Mouse (Mus musculus) hindbrain, embryonic 16.5 days (tissue): ENCODE measurements around the gene Vmn1r85. TPM values are rescaled to one million over a fixed set of nuclear protein-coding genes. Genes with fewer than 3 reads are reported as not detected.

Source experiments
- ATAC-seq: fragments of 200-750 bp; cut with Nextera tagmentation; 2 replicates; pipeline ENCODE4 v1.8.0; 2017; ENCODE audit warnings: moderate TSS enrichment, moderate library complexity
- H3K27ac ChIP-seq: fragments of 300-500 bp; sonication (generic); 2 replicates; pipeline ENCODE4 v1.5.1; 2014; ENCODE audit warnings: low read depth, mild to moderate bottlenecking, control low read depth, low read length, moderate library complexity
- H3K27me3 ChIP-seq: fragments of 300-500 bp; sonication (generic); replicated peaks from 2 replicates; pipeline ENCODE4 v1.6.1; 2014; ENCODE audit warnings: low read length; ENCODE audit not compliant: control insufficient read depth, insufficient read depth
- H3K36me3 ChIP-seq: fragments of 300-500 bp; sonication (generic); 2 replicates; pipeline ENCODE4 v1.6.1; 2014; ENCODE audit warnings: mild to moderate bottlenecking, low read length, moderate library complexity, mixed read lengths; ENCODE audit not compliant: control insufficient read depth, insufficient read depth
- H3K4me1 ChIP-seq: fragments of 300-500 bp; sonication (generic); 2 replicates; pipeline ENCODE4 v1.6.1; 2014; ENCODE audit warnings: low read depth, low read length; ENCODE audit not compliant: control insufficient read depth, insufficient read depth
- H3K4me2 ChIP-seq: fragments of 300-500 bp; sonication (generic); 2 replicates; pipeline ENCODE4 v1.6.1; 2014; ENCODE audit warnings: mild to moderate bottlenecking, low read length, control low read depth, moderate library complexity
- H3K4me3 ChIP-seq: fragments of 300-500 bp; sonication (generic); 2 replicates; pipeline ENCODE4 v1.5.1; 2014; ENCODE audit warnings: mild to moderate bottlenecking, low read length, control low read depth, moderate library complexity
- H3K9ac ChIP-seq: fragments of 300-500 bp; sonication (generic); 2 replicates; pipeline ENCODE4 v1.6.1; 2014; ENCODE audit warnings: low read depth, mild to moderate bottlenecking, control low read depth, low read length, moderate library complexity
- H3K9me3 ChIP-seq: fragments of 300-500 bp; sonication (generic); 2 replicates; pipeline ENCODE4 v1.6.1; 2014; ENCODE audit warnings: mild to moderate bottlenecking, low read length, moderate library complexity; ENCODE audit not compliant: control insufficient read depth
- WGBS: fragments of 180-500 bp; shearing (Covaris S2); extraction: QIAGEN DNeasy Blood & Tissue Kit; methylation state at CpG from one replicate; pipeline ENCODE4 v1.1.7; 2014; 5-methylcytosine and 5-hydroxymethylcytosine counted together
- polyA plus RNA-seq: library from polyadenylated mRNA; unstranded; fragments of >200 nt; fragmentation: Nextera tagmentation; extraction: Ambion mirVana; gene quantifications from 2 replicates; pipeline ENCODE4 v1.2.1, GENCODE M21; 2015

Vmn1r85 gene
- polyA plus RNA-seq, 1 experiment from 2014 or later, result 0.34 TPM

DNA sequence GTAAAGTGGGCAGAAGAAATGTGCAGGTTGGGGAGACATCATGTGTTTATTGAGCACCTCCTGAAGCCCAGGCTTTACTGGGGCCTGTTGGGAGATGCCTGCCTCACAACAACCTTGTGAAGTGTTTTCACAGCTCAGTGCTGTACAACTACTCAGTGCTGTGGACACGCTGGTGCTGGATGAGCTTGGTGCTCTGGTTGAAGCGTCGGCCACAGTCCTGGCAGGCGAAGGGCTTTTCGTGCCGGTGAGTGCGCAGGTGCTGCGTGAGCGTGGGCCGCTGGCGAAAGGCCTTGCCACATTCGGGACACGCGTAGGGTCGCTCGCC is 51.9 kb downstream of the Vmn1r85 start:
- Histone ChIP-seq H3K27ac (peak overlapping the region; percentile 76; the same call in 1 of the 2 replicates), H3K36me3 (no peaks in the 10 kb centered on the region), H3K4me1 (peaks cover 18% of the 10 kb centered on the region), H3K27me3 (peaks cover 18% of the 10 kb centered on the region), H3K9ac (peak overlapping the region; percentile 83), H3K4me2 (peak overlapping the region; percentile 81), H3K4me3 (peak overlapping the region; percentile 48), H3K9me3 (no peaks in the 10 kb centered on the region)
- 30% methylated on average over 16 of the region's 16 CpGs for WGBS
- ATAC-seq, result no peak

DNA sequence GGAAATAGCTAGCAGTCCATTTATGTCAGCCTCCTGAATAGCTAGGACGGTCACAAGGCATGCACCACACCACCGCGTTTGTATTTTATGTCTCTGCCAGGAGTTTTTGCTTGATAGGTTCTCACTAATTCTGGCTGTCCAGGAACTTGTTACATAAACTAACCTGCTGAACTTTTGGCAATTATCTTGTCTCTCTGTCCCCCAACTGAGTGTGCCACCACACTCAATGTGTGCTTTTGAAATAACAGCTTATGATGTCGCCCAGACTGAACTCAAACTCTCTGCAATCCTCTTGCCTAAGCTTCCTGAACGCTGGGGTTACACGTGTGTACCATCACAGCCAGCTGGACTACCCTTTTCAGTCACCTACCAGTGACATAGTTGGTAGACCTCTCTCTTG is 52.5 kb downstream of the Vmn1r85 start:
- Histone ChIP-seq H3K27ac (no peak overlapping the region), H3K27me3 (peaks cover 18% of the 10 kb centered on the region), H3K36me3 (no peaks in the 10 kb centered on the region), H3K9ac (no peak overlapping the region), H3K4me1 (peaks cover 18% of the 10 kb centered on the region), H3K9me3 (no peaks in the 10 kb centered on the region), H3K4me3 (no peak overlapping the region), H3K4me2 (no peak overlapping the region)
- 81% methylated on average over 6 of the region's 6 CpGs for WGBS
- no peak for ATAC-seq

DNA sequence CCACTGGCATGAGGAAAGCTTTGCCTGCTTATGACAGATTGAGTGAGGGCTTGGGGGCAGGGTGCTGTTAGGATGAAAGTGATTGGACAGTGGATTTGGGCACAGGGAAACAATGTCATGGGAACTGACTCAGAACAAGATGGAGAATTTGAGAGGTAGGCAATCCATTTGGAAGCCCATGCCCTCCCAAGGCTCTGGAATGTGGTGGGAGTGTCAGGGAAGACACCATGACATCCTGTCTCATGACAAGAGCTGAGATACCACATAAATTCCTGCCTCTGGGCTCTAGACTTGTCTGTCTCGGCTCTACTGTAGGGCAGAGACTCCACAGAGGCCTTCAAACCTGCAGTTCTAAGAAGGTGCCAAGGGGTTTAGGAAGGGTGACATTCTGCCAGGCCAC is 53.7 kb downstream of the Vmn1r85 start:
- Histone ChIP-seq H3K27ac (no peak overlapping the region), H3K4me1 (peaks cover 26% of the 10 kb centered on the region), H3K9ac (no peak overlapping the region), H3K4me2 (no peak overlapping the region), H3K9me3 (no peaks in the 10 kb centered on the region), H3K36me3 (peaks cover 2% of the 10 kb centered on the region), H3K4me3 (no peak overlapping the region), H3K27me3 (peaks cover 18% of the 10 kb centered on the region)
- WGBS, result 100% methylated on average over 1 of the region's 1 CpGs
- ATAC-seq, result no peak

DNA sequence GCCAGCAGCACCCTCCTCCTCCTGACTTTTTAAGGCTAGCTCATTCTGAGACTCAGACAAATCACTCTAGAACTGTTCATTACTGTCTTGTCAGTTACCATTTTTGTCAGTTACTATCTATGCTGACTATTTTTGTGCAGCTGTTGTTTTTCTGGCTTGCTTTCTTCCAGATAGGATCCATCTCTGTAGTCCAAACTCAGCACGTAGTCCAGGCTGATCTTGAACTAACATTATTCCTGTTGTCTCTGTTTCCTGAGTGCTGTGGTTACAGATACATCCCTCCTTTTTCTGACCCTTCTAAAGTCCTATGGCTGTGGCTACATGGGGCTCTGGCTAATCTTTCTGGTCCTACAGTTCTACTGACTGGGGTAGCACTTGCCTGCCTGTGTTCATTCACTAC is 55.8 kb downstream of the Vmn1r85 start:
- peak overlapping the region; percentile 96 for H3K9ac ChIP-seq
- no peak overlapping the region for H3K27ac ChIP-seq
- H3K4me2 ChIP-seq, result peak overlapping the region; percentile 83
- WGBS, result 91% methylated on average over 1 of the region's 1 CpGs
- peaks cover 8% of the 10 kb centered on the region for H3K27me3 ChIP-seq
- H3K4me1 ChIP-seq, result peaks cover 30% of the 10 kb centered on the region
- ATAC-seq, result no peak
- no peaks in the 10 kb centered on the region for H3K9me3 ChIP-seq
- H3K4me3 ChIP-seq, result no peak overlapping the region
- H3K36me3 ChIP-seq, result peaks cover 16% of the 10 kb centered on the region

DNA sequence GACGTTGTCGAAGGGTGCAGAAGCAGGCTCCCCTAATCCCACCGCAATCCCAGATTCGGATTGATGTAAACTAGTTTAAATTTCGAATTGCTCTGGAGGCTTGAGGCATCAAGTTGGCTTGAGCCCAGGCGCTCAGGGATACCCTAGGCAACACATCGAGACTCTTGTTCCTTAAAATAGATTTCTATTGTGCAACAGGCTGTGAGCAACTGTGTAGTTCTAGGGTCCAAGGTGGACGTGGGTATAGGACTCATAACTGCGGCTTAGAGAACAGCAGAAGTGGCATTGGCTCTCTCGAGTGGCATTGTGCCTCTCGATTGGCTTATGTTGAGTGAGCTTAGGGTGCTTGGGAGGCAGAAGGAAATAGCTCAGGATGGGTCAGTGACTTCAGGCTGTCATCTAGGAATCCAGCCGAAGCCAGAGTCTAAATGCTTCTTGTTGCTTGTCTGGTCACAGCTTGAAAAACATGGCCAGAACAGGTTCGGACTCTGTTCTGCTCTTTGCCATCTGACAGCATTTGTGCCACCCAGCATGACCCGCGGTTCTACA is 56.3 kb downstream of the Vmn1r85 start:
- ATAC-seq, result no peak
- Histone ChIP-seq H3K9me3 (no peaks in the 10 kb centered on the region), H3K9ac (peak overlapping the region; percentile 96), H3K4me2 (peak overlapping the region; percentile 83), H3K36me3 (peaks cover 16% of the 10 kb centered on the region), H3K4me1 (peaks cover 31% of the 10 kb centered on the region), H3K4me3 (peak overlapping the region; percentile 77), H3K27me3 (peaks cover 8% of the 10 kb centered on the region), H3K27ac (peak overlapping the region; percentile 100)
- WGBS, result 20% methylated on average over 15 of the region's 15 CpGs

DNA sequence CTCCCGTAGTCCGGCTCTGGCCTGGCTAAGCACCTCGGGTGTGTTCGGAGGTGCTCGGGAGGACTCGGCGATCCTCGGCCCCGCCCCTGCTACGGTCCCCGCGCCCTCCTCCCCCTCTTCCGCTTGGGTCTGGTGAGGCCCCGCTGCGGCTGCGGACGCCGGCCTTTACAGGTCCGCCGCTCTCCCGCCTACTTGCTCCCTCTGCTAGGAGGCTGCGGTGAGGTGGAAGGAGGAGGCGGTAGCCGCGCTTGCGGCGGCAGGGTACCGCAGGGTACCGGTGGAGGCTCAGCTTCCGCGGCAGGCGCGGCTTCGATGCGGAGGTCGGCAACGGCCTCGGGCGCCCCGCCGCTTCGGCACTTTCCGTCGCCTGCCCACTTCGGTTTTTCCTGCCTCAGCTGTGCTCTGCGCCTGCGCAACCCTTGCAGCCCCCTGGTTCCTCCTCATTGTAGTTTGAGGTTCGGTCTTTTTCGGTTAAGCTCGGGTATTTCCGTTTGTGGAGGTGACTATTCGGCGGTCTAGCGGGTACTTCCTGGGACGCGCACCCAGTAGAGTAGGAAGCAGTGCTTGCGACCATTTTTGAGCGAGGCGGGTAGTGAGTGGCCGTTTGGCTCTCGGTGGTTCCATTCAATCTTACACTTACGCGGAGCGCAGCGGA is 56.9 kb downstream of the Vmn1r85 start, which contains the start of gene Ube2m:
Gene Ube2m, minus strand, starts transcription at position 375 of the 655 bp plus-strand sequence.
- H3K36me3 ChIP-seq, result peaks cover 16% of the 10 kb centered on the region
- H3K4me1 ChIP-seq, result peaks cover 33% of the 10 kb centered on the region
- peak within 1 kb of the TSS; percentile 92 for H3K4me2 ChIP-seq
- H3K27ac ChIP-seq, result peak within 1 kb of the TSS; percentile 100
- under 1% methylated on average over 47 of the region's 65 CpGs for WGBS
- peak within 1 kb of the TSS; percentile 77 for H3K4me3 ChIP-seq
- ATAC-seq, result peak; percentile 90
- H3K27me3 ChIP-seq, result peaks cover 6% of the 10 kb centered on the region
- H3K9ac ChIP-seq, result peak within 1 kb of the TSS; percentile 96
- H3K9me3 ChIP-seq, result no peaks in the 10 kb centered on the region

DNA sequence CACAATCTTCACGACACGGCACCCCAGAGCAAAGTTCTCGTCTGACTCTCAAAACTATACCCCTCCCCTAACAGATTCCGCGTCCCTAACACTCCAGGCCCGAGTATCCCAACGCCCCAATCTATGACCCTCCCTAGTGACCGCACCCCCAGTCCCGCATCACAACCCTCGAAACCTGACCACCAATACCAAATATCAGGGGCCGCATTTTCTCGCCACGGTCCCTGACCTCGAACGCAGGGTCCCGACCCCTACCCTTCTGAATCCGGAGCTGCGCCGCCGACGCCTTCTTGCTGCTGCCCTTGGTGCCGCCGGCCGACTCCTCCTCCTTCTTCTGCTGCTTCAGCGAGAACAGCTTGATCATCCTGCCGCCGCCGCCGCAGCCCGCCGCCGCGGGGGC is 57.6 kb downstream of the Vmn1r85 start:
- Histone ChIP-seq H3K4me1 (peaks cover 33% of the 10 kb centered on the region), H3K4me2 (peak overlapping the region; percentile 92), H3K4me3 (peak overlapping the region; percentile 77), H3K27ac (peak overlapping the region; percentile 100), H3K27me3 (peaks cover 2% of the 10 kb centered on the region; the same call in 1 of the 2 replicates), H3K9me3 (no peaks in the 10 kb centered on the region), H3K9ac (peak overlapping the region; percentile 96), H3K36me3 (peaks cover 21% of the 10 kb centered on the region)
- no peak for ATAC-seq
- WGBS, result 0% methylated on average over 28 of the region's 33 CpGs

DNA sequence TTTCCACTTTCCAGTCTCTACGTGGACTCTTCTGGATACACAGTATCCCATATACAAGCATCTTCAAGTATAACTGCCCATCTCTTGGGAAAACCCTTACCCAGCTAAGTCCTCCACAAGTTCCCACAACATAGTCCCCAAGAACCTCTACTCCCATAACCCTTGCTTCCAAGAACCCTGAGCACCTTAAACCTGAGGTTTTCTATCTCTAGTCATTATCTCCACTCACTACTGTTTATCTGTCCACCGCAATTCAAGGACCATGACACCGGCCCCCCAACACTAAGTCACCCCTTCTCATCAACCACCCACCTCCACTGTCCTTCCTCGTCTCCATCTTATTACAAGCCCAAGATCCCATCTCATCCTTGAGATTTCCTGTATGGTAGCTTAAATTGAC is 58.2 kb downstream of the Vmn1r85 start:
- Histone ChIP-seq H3K4me1 (peaks cover 33% of the 10 kb centered on the region), H3K27ac (peak overlapping the region; percentile 100; the same call in 1 of the 2 replicates), H3K9ac (peak overlapping the region; percentile 96), H3K9me3 (no peaks in the 10 kb centered on the region), H3K4me3 (peak overlapping the region; percentile 77), H3K27me3 (no peaks in the 10 kb centered on the region; the same call in 1 of the 2 replicates), H3K36me3 (peaks cover 27% of the 10 kb centered on the region), H3K4me2 (peak overlapping the region; percentile 92)
- WGBS, result 49% methylated on average over 4 of the region's 4 CpGs
- no peak for ATAC-seq

DNA sequence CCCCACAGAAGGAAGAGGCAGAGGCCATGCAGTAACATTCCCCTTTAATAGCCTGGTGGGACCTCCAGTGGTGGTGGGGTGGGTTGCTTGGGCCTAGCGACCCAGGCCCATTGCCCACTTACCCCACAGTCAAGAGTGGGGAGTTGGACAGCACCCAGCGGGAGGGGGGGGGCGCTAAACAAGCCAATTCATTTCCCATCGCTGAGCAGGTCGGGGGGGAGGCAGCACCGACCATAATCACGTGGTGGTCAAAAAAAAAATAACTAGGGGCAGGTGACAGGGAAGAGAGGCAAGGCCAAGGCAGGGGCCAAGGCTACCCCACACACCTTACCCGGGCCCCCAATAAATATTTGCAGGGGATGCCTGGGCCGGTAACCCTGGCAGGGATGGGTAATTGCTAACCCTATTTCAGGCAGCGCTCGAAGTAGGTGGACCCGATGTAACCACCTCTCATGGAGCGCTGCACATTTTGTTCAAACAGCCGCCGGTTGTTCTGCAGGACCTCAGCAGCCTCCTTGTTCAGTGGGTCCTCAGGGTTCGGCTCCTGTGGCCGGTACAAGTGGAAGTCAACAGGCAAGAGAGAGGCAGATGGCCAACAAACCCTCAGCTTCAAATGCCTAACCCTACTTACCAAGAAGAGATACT is 59.6 kb downstream of the Vmn1r85 start:
- Histone ChIP-seq H3K4me2 (peak overlapping the region; percentile 95), H3K4me3 (no peak overlapping the region), H3K9ac (peak overlapping the region; percentile 81; the same call in 1 of the 2 replicates), H3K27me3 (no peaks in the 10 kb centered on the region), H3K36me3 (peaks cover 40% of the 10 kb centered on the region), H3K27ac (peak overlapping the region; percentile 72), H3K9me3 (no peaks in the 10 kb centered on the region), H3K4me1 (peaks cover 33% of the 10 kb centered on the region)
- no peak for ATAC-seq
- WGBS, result 83% methylated on average over 17 of the region's 17 CpGs
